Mouse (Mus musculus): ENCODE results near the gene Gpcpd1.

Gene Gpcpd1

GRCm38 (mm10) chr2:132589906-132590538, 2.5 kb upstream of the Gpcpd1 start:
- ATAC-seq (ENCODE audit: insufficient number of reproducible peaks, low FRiP score, low TSS enrichment): no peak

DNA sequence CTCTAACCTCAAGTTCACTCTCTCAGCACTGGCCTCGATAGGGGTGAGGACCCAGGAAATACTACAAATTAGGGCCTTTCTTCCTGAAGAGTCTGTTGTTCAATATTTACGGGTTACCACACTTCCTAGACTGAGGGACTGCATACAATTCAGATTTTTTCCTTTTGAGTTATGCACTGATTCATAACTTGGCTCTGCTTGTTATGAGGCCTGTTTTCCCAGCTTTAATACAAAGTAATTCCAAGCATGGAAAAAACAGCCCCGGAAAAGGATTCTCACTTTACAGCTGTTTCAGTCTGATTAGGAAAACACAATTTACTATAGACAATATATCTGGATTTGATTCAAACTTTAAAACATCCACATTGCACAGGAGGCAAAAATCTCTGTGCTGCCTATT, 1.5 kb downstream of the Gpcpd1 start:
- no peak for ATAC-seq (ENCODE audit: insufficient number of reproducible peaks, low FRiP score, low TSS enrichment)

DNA sequence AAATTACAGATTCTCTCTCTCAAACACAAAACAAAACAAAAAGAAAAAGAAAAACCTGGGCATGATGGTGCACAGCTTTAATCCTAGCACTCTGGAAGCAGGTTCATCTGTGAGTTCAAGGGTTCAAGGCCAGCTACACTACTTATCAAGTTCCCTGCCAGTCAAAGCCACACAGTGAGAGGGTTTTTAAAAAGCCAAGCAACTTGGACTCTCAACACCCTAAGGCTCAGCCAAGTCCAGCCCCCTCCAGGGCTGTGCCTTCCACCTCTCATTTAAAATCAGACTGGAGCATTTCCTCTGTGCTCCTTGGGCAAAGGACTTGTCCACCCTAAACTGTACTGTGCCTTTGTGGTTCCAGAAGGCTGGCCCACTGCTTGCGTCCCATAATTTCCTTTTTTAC, 3.3 kb downstream of the Gpcpd1 start:
- ATAC-seq (ENCODE audit: insufficient number of reproducible peaks, low FRiP score, low TSS enrichment): no peak

DNA sequence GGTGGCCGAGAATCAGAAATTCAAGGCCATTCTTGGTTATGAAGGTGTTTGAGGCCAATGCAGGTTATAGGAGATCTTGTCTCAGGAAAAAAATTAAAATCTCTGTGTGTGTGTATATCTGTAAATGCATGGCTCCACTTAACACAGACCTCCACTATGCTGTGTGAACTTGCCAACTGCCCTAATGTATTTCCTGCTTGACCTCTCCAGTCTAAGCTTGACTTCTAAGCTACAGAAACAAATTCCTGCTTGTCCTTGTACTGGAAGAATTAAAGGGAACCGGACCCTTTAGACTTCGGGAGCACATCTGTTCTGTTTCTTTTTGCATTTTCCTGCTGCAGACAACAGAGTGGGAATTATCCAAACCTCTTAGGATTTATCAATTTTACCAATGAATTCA, 4.4 kb downstream of the Gpcpd1 start:
- ATAC-seq (ENCODE audit: insufficient number of reproducible peaks, low FRiP score, low TSS enrichment): no peak

DNA sequence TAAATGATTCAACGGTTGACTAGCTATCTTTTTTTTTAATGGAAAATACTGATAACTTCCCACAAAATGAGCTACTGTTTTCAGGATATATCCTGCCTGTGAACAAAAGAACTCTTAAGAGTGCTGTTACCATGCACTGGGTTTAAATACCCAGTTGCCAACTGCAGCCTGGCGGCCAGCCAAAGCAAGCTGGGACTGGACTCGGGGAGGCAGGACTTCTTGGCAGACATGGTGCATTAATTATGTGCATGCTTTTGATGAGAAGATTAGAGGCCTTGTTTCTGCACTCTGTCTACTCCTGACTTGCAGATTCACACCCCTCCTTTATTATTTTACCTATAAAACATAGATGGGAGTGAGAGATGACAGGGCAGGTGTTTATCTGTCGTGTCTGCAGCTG, 5.3 kb downstream of the Gpcpd1 start:
- no peak for ATAC-seq (ENCODE audit: insufficient number of reproducible peaks, low FRiP score, low TSS enrichment)

- ATAC-seq (ENCODE audit: insufficient number of reproducible peaks, low FRiP score, low TSS enrichment): no peak
Observed at GRCm38 (mm10) chr2:132579689-132580088, 7.8 kb downstream of the Gpcpd1 start.

DNA sequence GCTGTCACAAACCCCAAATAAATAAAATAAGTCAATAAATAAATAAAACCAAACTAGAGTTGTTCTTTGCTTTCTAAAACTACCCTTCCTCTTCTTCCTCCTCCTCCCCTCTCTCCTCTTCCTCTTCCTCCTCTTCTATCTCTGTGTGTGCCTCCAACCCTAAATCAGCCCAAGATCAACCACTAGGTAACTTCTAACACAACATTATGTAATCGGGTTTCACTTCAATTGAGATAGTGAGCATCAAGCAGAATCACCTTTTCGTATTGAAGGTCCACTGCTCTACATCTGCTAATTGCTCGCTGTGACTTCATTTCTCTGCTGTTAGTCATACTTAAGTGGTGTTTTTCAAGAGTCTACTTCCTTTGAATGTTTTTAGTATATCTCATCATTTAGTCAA, 8.8 kb downstream of the Gpcpd1 start:
- ATAC-seq (ENCODE audit: insufficient number of reproducible peaks, low FRiP score, low TSS enrichment): no peak

DNA sequence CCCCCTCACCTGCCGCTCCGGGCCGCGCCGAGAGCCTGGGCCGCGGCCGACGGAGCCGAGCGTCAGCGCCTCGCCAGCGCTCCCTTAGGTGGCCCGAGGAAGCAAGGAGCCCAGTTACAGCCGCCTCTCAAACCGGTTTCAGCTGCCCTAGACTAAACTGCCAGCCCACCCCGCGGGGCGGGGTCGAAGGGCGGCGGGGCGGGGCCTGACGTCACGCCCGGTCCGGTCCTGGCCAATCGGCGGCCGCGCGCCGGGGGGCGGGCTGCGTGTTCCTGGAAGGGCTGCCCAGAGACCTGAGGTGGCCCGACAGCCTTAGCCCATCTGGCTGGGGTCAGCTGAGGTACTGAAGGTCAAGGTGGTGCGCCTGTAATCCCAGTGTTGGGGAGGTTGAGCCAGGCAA, 9.5 kb downstream of the Gpcpd1 start:
- peak; percentile 97 for ATAC-seq (ENCODE audit: insufficient number of reproducible peaks, low FRiP score, low TSS enrichment)

GRCm38 (mm10) chr2:132577431-132577981, 10.0 kb downstream of the Gpcpd1 start:
- peak; percentile 47 for ATAC-seq (ENCODE audit: insufficient number of reproducible peaks, low FRiP score, low TSS enrichment)

DNA sequence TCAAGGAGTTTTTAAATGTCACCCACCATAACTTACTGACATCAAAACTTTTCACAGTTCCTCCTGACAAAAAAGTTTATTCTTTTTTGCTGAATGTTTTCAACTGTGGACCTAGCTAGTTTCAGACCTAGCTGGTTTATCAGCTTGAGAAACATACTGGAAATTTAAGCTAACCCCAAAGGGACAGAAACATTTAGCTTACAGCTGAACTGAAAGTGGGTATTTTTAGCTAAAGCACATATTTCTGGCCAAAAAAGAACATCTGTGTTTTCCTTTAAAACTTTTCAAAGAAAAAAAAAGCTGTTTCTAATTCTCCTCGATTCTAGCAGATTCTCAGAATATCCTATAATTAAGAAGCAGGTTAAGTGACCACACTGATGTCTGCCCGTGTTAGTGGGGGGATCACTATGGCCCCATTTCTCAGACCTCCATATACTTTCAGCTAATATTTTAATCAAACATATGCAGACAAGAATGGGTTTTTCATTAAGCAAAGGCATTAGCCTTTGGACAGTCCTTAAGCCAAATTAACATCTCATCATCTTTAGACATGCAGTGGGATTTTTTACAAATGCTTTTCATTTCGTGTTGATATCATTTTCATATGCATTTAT, 10.9 kb downstream of the Gpcpd1 start:
- ATAC-seq (ENCODE audit: insufficient number of reproducible peaks, low FRiP score, low TSS enrichment): no peak

GRCm38 (mm10) chr2:132575759-132576439, 11.6 kb downstream of the Gpcpd1 start:
- no peak for ATAC-seq (ENCODE audit: insufficient number of reproducible peaks, low FRiP score, low TSS enrichment)

GRCm38 (mm10) chr2:132575256-132575655, 12.3 kb downstream of the Gpcpd1 start:
- no peak for ATAC-seq (ENCODE audit: insufficient number of reproducible peaks, low FRiP score, low TSS enrichment)

DNA sequence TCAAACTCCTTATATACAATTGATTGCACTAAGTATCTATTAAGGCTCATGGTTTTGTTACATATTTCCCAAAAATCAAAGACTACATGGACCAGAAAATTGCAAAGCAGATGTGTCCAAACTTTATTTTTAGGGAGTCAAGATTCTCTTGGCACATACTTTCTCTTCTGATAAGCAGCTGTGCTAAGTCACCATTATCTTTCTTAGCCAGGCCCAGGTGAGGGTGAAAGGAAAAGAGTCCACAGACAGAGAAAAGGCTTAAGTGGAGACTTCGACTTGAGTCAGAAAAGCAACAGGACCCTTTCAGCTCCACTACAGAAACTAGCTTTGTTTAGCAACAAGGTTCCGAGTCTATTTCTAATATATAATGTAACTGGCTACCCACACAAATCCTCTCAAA, 14.2 kb downstream of the Gpcpd1 start:
- ATAC-seq (ENCODE audit: insufficient number of reproducible peaks, low FRiP score, low TSS enrichment): no peak

DNA sequence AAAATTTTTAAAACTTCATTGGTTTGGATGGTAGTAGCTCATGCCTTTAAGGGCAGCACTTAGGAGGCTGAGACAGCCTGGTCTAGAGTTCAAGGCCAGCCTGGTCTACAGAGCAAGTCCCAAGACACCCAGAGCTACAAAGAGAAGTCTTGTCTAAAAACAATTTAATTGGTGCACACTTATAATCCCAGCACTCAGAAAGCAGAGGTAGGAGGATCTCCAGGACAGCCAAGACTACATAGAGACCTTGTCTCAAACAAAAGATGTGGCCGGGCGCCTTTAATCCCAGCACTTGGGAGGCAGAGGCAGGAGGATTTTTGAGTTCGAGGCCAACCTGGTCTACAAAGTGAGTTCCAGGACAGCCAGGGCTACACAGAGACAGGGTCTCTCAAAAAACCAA, 14.9 kb downstream of the Gpcpd1 start:
- ATAC-seq (ENCODE audit: insufficient number of reproducible peaks, low FRiP score, low TSS enrichment): no peak

- ATAC-seq (ENCODE audit: insufficient number of reproducible peaks, low FRiP score, low TSS enrichment): no peak
Observed at GRCm38 (mm10) chr2:132571301-132571700, 16.2 kb downstream of the Gpcpd1 start.

GRCm38 (mm10) chr2:132570869-132571268, 16.7 kb downstream of the Gpcpd1 start:
- no peak for ATAC-seq (ENCODE audit: insufficient number of reproducible peaks, low FRiP score, low TSS enrichment)

- ATAC-seq (ENCODE audit: insufficient number of reproducible peaks, low FRiP score, low TSS enrichment): no peak
Observed at GRCm38 (mm10) chr2:132569686-132570085, 17.8 kb downstream of the Gpcpd1 start.

DNA sequence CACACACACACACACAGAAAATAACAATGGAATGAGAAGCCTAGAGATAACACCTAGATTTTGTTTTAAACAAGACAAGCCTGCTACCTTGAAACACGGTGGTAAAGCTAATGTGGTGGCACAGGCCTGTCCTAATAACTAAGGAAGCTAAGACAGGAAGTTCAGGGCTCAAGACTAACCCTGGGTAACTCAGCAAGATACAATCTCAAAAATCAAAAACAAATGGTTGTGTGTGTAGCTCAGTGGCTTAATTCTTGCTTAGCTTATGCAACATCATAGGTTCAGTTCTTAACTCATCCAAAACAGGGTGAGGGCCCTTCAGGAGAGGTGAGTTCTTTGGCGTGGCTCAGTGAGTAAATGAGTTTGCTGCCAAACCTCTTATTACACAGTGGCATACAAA, 20.1 kb downstream of the Gpcpd1 start:
- ATAC-seq (ENCODE audit: insufficient number of reproducible peaks, low FRiP score, low TSS enrichment): no peak

DNA sequence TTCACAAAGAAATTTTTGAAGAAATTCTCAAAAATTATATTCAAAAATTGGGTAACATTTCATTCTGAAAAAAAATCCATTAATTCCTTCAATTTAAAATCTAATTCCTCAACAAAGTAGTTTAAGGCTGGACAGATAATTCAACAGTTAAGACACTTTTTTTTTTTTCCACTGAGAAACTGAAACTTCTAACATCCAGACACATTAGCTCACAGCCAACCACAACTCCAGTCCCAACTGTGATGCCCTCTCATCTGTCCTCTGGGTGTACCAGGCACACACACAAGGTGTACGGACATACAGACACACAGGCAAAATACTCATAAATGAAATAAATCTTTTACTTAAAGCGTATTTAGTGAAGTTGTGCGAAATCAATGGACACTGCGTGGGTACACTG, 25.7 kb downstream of the Gpcpd1 start:
- no peak for ATAC-seq (ENCODE audit: insufficient number of reproducible peaks, low FRiP score, low TSS enrichment)

- ATAC-seq (ENCODE audit: insufficient number of reproducible peaks, low FRiP score, low TSS enrichment): no peak
Observed at GRCm38 (mm10) chr2:132527864-132528263, 59.7 kb downstream of the Gpcpd1 start.

- no peak for ATAC-seq (ENCODE audit: insufficient number of reproducible peaks, low FRiP score, low TSS enrichment)
Observed at GRCm38 (mm10) chr2:132526894-132527532, 60.5 kb downstream of the Gpcpd1 start.

Data from cerebellum, adult (tissue).